Mouse (Mus musculus): ENCODE measurements at regions not wholly inside any gene's neighbourhood (a gene's known extent, or its start where the extent isn't known, plus 50 kb on each side); places are given as distances from the start of the nearest gene placed in this dataset.
A peak's percentile ranks its signal among the peaks of the same experiment; 100 is the strongest.
"Not testable (repeated sequence)": the region's sequence is repeated elsewhere in the genome, so short reads cannot be mapped to it uniquely, and the experiment has no call there.

DNA sequence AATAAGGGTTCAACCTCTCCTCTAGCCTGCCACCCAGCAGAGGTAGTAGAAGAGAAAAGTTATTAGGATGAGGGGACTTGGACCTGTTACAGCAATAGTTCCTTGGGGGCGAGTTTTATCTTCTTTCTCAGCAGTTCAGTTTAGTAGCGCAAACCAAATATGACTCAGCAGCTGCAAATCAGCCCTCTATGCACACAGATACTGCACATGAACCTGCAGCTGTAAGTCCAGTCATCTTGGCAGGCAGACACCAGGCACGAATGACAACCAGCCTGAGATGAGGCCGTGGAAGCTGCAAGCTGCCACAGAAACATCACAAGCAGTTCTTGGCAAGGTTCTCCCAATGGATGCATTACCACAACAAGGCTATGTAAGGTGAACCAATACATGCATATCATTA is 327.0 kb upstream of the Akr1e1 start:
- DNase-seq (ENCODE audit: extremely low spot score, low spot score) = no peak
- Histone ChIP-seq H3K27ac (no peak overlapping the region), H3K36me3 (replicated peaks) (no peaks in the 10 kb centered on the region), H3K27me3 (ENCODE audit: poor library complexity, severe bottlenecking) (no peaks in the 10 kb centered on the region), H3K4me3 (no peak overlapping the region), H3K4me1 (no peaks in the 10 kb centered on the region), H3K9me3 (no peaks in the 10 kb centered on the region)
- WGBS = 88% methylated on average over 4 of the region's 4 CpGs

DNA sequence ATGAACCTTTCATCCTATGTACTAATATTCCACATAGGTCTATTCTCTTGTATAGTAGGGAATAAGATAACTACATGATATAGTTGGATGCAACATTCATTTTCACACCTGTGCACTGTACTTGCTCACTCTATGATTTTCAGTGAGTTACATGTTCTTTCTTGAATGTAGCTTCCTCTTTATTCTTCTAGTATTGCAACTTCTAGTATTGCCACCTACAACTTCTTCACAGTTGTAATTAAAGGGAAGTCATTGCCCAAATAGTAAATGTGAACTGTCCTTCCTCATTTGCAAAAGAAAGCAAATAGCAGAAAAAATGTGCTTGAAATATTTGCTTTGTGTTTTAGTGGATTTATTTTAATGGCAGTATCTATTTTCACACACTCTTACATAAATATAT is 330.9 kb upstream of the Akr1e1 start:
- H3K9me3 ChIP-seq = no peaks in the 10 kb centered on the region
- no peaks in the 10 kb centered on the region; the same call in 1 of the 2 replicates for H3K4me1 ChIP-seq
- no peaks in the 10 kb centered on the region for H3K27me3 ChIP-seq (ENCODE audit: poor library complexity, severe bottlenecking)
- no peaks in the 10 kb centered on the region for H3K36me3 ChIP-seq (replicated peaks)
- no peak for DNase-seq (ENCODE audit: extremely low spot score, low spot score)
- no peak overlapping the region for H3K27ac ChIP-seq
- H3K4me3 ChIP-seq = no peak overlapping the region

DNA sequence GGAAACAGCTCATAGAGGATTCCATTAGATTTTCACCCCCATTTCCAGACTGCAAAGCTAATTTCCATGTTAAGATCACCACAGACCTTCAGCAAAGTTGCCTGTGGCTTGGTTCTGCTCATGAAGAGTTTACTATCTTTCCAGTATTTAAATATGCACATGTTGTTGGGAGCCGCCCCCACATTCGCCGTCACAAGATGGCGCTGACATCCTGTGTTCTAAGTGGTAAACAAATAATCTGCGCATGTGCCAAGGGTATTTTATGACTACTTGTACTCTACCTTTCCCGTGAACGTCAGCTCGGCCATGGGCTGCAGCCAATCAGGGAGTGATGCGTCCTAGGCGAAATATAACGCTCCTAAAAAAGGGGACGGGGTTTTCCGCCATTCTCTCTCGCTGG is 333.5 kb upstream of the Akr1e1 start:
- DNase-seq (ENCODE audit: extremely low spot score, low spot score) = peak; percentile 21
- H3K9me3 ChIP-seq; H3K36me3 ChIP-seq (replicated peaks); H3K27ac ChIP-seq; H3K4me3 ChIP-seq; H3K4me1 ChIP-seq; H3K27me3 ChIP-seq (ENCODE audit: poor library complexity, severe bottlenecking): not testable (repeated sequence)
- 26% methylated on average over 6 of the region's 14 CpGs for WGBS

DNA sequence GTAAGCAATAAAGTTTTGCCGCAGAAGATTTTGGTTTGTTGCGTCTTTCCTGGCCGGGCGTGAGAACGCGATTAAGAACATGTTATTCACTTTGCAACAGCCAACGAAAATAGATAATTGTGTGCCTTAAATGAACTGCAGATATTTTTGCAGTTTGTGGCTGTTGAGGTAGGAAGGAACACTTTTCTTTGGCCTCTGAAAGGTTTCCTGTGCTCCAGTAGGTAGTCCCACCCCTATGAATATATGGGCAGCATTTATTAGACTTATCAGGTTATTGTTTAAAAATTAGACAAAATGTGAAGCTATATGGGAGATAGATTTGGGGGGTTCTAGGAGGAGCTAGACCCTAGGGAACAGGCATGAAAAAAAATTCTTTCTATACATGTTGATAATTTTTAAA is 334.1 kb upstream of the Akr1e1 start:
- no peak for DNase-seq (ENCODE audit: extremely low spot score, low spot score)
- no peaks in the 10 kb centered on the region for H3K9me3 ChIP-seq
- H3K4me3 ChIP-seq = peak overlapping the region; percentile 50
- no peaks in the 10 kb centered on the region for H3K36me3 ChIP-seq (replicated peaks)
- H3K4me1 ChIP-seq = no peaks in the 10 kb centered on the region; the same call in 1 of the 2 replicates
- WGBS = 27% methylated on average over 7 of the region's 7 CpGs
- peak overlapping the region; percentile 62; the same call in 1 of the 2 replicates for H3K27ac ChIP-seq
- no peaks in the 10 kb centered on the region for H3K27me3 ChIP-seq (ENCODE audit: poor library complexity, severe bottlenecking)

DNA sequence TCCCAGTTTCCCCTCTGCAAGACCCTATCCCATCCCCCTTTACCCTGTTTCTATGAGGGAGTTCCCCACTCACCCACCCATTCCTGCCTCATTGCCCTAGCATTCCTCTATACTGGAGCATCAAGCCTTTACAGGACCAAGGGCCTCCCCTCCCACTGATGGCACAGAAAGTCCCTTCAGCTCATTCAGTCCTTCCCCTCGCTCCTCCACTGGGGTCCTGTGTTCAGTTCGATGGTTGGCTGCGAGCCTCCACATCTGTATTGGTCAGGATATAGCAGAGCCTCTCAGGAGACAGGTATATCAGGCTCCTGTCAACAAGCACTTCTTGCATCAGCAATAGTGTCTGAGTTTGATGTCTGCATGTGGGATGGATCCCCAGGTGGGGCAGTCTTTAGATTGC is 346.4 kb upstream of the Akr1e1 start:
- no peak overlapping the region for H3K27ac ChIP-seq

DNA sequence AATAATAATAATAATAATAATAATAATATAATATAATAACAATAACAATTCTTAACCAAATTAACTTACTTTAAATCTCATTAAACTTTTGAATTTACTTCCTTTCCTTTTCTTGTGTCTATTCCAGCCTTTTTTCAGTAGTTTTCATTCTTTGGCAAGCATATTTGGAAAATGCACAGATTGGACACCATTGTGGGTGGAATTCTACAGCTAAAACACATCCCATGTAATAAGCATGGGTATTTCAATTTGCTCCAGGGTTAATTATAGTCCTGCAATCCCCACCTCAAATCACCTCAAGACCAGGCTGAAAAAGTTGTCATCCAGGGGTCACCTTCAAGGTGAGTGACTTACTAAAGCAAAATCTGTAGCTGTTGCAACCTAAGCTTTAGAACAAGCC is 355.9 kb upstream of the Akr1e1 start:
- DNase-seq (ENCODE audit: extremely low spot score, low spot score) = no peak
- no peaks in the 10 kb centered on the region for H3K36me3 ChIP-seq (replicated peaks)
- no peaks in the 10 kb centered on the region for H3K4me1 ChIP-seq
- H3K9me3 ChIP-seq = no peaks in the 10 kb centered on the region
- no peak overlapping the region for H3K4me3 ChIP-seq
- no peaks in the 10 kb centered on the region for H3K27me3 ChIP-seq (ENCODE audit: poor library complexity, severe bottlenecking)
- H3K27ac ChIP-seq = no peak overlapping the region

More for the DNA sequence above, 346.4 kb upstream of the Akr1e1 start:
- Histone ChIP-seq H3K27me3 (ENCODE audit: poor library complexity, severe bottlenecking) (no peaks in the 10 kb centered on the region), H3K4me1 (no peaks in the 10 kb centered on the region), H3K4me3 (no peak overlapping the region), H3K9me3 (no peaks in the 10 kb centered on the region), H3K36me3 (replicated peaks) (no peaks in the 10 kb centered on the region)
- DNase-seq (ENCODE audit: extremely low spot score, low spot score) = no peak
- WGBS = 88% methylated on average over 3 of the region's 3 CpGs

DNA sequence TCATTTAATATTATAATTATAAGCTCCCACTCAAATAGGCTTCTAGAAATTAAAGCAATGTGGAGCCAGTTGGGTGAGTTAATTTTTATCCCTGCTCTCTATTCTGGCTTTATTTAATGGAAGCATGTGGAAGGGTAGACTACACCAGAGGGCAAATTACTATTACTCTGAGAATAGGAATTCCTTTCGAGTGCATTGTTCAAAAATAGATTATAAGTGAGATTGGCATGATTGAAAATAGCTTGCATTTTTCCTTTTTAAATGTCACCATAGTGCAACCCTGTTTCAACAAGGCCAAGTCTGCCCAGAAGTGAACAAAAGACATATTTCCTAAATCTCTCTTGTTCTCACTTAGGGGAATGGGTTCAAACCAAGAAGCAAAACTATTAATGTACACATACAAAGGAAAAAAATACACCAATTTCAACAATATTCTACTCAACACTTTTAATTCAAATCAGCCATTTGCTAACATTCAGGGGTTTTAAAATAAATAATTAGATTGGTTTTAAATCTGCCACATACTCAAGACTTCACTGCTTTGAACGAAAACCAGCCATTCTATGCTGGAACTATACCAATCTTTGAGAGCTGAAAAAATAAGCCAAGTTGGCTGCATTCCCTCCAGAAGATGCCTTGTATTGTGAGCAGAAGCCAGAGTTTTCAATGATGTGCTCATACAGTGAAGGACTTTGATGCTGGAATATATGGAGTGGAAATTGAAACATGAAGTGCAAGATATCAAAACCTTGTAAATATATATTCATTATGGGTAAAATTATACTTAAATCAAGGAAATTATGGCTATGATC is 361.3 kb upstream of the Akr1e1 start:
- WGBS = 82% methylated on average over 2 of the region's 2 CpGs
- no peaks in the 10 kb centered on the region for H3K36me3 ChIP-seq (replicated peaks)
- no peak overlapping the region for H3K27ac ChIP-seq
- no peaks in the 10 kb centered on the region for H3K27me3 ChIP-seq (ENCODE audit: poor library complexity, severe bottlenecking)
- no peaks in the 10 kb centered on the region for H3K4me1 ChIP-seq
- H3K9me3 ChIP-seq = no peaks in the 10 kb centered on the region
- no peak overlapping the region for H3K4me3 ChIP-seq
- no peak for DNase-seq (ENCODE audit: extremely low spot score, low spot score)

DNA sequence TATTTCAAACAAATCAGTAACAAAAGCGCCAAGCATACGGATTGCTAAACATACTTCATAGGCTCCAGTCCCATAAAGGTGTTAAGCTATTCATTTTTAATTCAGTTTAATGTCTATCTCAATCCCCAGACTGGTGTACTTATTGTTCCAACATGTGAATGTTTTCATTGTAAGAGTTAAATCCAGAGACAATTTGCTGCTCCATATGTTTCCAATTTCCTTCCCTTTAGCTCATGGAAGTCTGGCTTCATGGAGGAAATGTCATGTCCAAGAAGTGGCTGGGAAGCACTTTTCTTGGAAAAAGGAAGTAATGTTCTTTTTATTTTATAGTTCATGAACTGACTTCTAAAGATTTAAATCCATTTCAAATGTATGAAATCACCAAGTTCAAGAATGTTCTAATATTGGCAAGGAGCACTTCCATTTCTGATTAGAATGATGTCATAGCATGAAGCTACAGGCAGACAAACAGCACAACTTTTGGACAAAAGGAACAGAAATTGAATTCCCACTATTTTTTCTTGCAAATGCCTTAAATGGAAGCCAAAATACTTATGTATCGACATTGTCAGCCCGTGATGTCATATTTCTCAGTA is 362.6 kb upstream of the Akr1e1 start:
- Histone ChIP-seq H3K36me3 (replicated peaks) (no peaks in the 10 kb centered on the region), H3K27me3 (ENCODE audit: poor library complexity, severe bottlenecking) (no peaks in the 10 kb centered on the region), H3K9me3 (no peaks in the 10 kb centered on the region), H3K4me3 (no peak overlapping the region), H3K27ac (no peak overlapping the region), H3K4me1 (no peaks in the 10 kb centered on the region)
- DNase-seq (ENCODE audit: extremely low spot score, low spot score) = no peak
- 76% methylated on average over 4 of the region's 4 CpGs for WGBS

DNA sequence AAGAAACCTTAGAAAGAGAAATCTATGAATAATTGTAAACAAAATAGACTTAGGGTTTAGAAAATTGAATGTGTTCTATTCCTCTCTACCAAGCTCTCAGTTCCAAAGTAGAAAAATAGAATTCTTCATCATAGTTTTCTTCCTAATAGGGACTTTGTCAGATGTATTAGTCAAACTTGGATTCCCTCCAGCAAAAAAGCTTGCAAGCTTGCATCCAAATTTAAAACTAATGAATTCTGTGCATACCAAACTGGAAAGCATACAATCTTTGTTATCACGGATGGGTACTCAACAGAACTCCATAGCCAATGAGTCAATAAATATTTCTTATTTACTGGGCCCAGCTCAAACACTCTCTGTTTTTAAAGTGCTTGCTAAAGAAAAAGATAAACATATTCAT is 383.9 kb upstream of the Akr1e1 start:
- DNase-seq (ENCODE audit: extremely low spot score, low spot score) = no peak
- no peaks in the 10 kb centered on the region for H3K9me3 ChIP-seq
- H3K27ac ChIP-seq = no peak overlapping the region
- H3K27me3 ChIP-seq (ENCODE audit: poor library complexity, severe bottlenecking) = no peaks in the 10 kb centered on the region
- H3K36me3 ChIP-seq (replicated peaks) = no peaks in the 10 kb centered on the region
- 91% methylated on average over 1 of the region's 1 CpGs for WGBS
- H3K4me1 ChIP-seq = no peaks in the 10 kb centered on the region
- H3K4me3 ChIP-seq = no peak overlapping the region

DNA sequence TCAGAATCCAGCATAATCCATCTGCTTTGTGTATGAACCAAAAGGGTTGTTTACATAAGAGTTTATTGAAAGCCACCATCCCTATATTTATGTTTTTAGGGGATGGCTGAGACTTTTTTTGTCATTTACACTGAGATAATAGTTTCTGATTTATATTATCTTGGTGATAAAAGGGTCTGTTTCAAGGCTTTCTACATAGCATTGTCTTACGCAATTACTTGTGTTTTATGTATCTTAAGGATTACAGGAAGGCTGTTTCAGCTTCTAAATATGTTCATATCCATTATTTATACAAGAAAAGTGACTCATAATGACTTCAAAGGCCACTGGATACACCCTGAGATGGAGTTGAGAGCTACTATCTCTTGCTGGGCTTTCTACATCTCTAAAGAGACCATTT is 399.3 kb upstream of the Akr1e1 start:
- 90% methylated on average over 1 of the region's 1 CpGs for WGBS
- no peaks in the 10 kb centered on the region for H3K9me3 ChIP-seq
- DNase-seq (ENCODE audit: extremely low spot score, low spot score) = no peak

DNA sequence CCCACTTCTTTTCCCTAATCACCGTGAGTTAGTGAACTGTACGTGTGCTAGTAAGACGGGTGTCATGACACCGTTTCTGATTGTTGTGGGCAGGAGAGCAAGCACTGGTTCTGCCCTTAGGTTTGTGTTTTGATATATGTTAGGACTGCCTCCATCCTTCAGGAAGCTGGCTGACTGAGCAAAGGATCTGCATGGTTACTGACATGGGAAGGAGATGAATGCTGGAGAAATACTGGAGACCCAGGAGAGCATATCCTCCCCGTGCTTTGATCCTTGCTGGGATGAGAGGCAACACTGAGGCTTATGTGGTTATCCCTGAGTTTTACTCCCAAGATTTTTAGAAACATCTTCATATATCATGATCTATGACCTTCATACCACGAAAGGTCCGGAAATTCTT is 413.5 kb upstream of the Akr1e1 start:
- Histone ChIP-seq H3K4me1 (no peaks in the 10 kb centered on the region), H3K36me3 (replicated peaks) (no peaks in the 10 kb centered on the region), H3K4me3 (no peak overlapping the region), H3K9me3 (no peaks in the 10 kb centered on the region), H3K27me3 (ENCODE audit: poor library complexity, severe bottlenecking) (no peaks in the 10 kb centered on the region), H3K27ac (no peak overlapping the region)
- DNase-seq (ENCODE audit: extremely low spot score, low spot score) = no peak
- WGBS = 95% methylated on average over 7 of the region's 7 CpGs

More for the DNA sequence above, 399.3 kb upstream of the Akr1e1 start:
- Histone ChIP-seq H3K4me1 (peaks cover 10% of the 10 kb centered on the region), H3K27ac (no peak overlapping the region), H3K27me3 (ENCODE audit: poor library complexity, severe bottlenecking) (no peaks in the 10 kb centered on the region), H3K36me3 (replicated peaks) (no peaks in the 10 kb centered on the region), H3K4me3 (no peak overlapping the region)

DNA sequence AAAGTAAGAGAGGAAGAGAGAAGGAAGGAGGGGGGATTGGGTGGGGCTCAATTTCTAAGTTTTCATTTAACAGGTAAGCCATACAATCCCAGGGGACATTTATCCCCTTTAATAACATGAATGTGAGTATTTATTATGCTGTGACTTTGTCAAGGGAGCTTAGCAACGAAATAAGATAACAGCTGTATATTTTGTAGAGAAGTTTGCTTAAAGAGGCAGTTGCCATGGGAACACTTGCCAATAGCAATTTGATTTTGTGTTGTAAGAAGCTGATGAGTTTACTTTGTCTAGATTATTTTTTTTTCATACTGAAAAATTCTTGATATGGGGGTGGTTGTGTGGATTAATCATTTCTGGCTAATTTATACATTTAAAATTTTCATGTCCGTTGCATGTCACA is 450.9 kb upstream of the Akr1e1 start:
- H3K36me3 ChIP-seq (replicated peaks) = no peaks in the 10 kb centered on the region
- no peaks in the 10 kb centered on the region for H3K9me3 ChIP-seq
- no peak overlapping the region for H3K4me3 ChIP-seq
- no peak for DNase-seq (ENCODE audit: extremely low spot score, low spot score)
- 84% methylated on average over 2 of the region's 2 CpGs for WGBS
- no peaks in the 10 kb centered on the region for H3K4me1 ChIP-seq
- H3K27ac ChIP-seq = no peak overlapping the region
- no peaks in the 10 kb centered on the region for H3K27me3 ChIP-seq (ENCODE audit: poor library complexity, severe bottlenecking)

DNA sequence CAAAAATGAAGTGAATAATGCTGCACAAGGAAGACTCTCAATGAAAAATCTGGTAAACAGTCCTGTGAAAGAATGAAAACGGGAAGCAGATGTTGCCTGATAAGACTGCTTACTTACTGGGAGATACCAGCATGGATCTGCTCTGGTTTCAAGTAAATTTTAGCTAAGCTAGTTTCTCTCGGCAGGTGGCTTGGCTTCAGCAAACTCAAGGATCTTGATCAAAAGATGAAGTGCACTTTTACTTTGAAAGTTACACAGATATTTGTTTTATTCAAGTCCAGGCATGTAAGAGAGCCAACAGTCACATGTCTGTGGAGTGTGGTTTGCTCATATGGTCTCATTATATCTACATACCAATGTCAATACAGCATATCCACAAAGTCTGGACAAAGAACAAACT is 451.5 kb upstream of the Akr1e1 start:
- no peak for DNase-seq (ENCODE audit: extremely low spot score, low spot score)
- H3K9me3 ChIP-seq = no peaks in the 10 kb centered on the region
- WGBS = 64% methylated on average over 2 of the region's 2 CpGs
- no peak overlapping the region for H3K4me3 ChIP-seq
- H3K4me1 ChIP-seq = no peaks in the 10 kb centered on the region
- H3K27ac ChIP-seq = no peak overlapping the region
- no peaks in the 10 kb centered on the region for H3K27me3 ChIP-seq (ENCODE audit: poor library complexity, severe bottlenecking)
- H3K36me3 ChIP-seq (replicated peaks) = no peaks in the 10 kb centered on the region
